Mouse (Mus musculus): ENCODE results near the gene Sectm1b.
"Not testable (repeated sequence)": the region's sequence is repeated elsewhere in the genome, so short reads cannot be mapped to it uniquely, and the experiment has no call there.

Gene Sectm1b

DNA sequence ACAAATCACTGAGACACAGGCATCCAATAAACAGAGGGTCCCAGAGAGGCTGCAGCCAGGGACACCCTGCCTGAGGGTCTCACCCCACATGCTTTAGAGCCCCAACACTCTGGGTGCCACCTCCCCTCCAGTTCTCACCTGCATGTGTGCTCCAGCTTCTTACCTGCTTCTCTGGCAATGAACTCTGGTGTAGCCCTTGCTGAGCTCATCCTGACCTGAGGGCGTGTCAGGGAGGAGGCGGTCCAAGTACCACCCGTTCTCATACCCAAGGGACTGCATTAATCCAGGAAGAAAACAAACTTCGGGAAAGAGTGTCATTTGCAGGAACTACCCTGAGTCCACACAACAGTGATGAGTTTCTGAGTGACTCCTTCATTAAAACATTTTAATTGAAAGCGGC lies at the start of gene Sectm1b:
Sectm1b (minus strand) TSS at position 191 of the 400 bp plus-strand sequence.
- peak; percentile 49 to 79 for DNase-seq

DNA sequence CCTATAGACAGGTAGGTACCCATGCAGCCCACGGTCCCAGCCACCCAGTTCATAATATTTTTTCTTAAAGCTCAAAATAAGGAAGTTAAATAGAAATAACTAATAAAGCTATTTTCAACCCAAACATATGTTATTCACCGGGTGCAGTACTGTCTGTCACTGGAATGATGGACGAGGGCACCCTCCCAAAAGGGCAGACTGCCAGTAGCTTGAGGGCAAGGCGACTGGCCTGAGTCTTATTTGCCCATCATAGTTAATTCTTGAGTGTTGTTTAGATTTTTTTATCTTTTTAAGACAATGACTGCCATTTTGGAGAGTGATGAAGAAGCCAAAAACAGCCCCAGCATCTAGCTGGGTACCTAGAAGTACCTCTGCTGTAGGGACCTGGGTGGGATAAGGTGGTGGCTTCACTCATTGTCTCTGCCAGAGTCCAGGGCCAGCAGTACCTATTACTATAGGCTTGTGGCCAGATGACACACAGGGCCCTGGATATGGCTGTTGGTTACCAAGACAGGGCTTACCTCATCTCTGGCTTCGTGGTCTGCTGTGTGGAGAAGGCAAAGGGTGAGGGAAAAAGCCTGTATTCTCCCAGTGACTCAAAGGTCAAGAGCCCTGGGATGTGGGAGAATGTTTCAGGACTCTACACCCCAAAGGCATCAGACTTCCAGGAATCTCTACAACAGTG lies 48.9 kb upstream of the Sectm1b start:
- DNase-seq: peak; percentile 51 to 64

DNA sequence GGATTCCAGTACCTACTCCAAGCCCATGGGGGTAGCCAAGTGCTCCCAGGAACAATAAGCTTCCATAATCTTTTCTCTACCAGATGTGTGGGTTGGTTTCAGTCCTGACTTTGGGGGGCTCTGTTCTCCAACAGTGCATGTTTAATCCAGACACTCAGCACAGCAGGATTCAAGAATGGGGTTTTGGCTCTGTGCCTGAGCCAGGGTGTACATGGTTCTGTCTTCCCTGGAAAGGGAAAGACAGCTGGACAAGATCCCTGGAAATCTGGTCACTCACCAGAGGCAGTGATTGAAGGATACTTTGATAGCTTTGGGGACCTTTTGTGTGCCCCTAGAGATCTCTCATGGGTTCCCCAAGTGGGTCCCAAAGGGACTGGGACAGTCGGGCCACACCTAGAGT lies 48.2 kb upstream of the Sectm1b start:
- no peak for DNase-seq

DNA sequence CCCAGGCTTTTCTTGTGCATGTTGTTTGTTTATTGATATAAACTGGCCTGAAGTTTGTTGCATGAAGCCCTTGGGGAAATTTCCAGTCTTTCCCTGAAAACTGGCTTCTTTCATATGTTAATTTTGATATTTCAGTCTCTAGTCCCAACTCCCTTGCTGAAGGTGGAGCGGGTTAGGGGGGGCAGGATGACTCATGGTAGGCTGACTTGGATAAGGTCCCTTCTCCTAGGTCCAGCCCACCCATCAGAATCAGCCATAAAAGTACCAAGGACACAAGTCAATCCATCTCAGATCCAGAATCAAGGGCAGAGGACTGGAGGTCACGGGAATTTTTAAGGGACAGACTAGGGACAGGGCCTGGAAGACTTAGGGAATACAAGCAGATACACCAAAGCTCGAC lies 47.7 kb upstream of the Sectm1b start:
- DNase-seq: no peak

DNA sequence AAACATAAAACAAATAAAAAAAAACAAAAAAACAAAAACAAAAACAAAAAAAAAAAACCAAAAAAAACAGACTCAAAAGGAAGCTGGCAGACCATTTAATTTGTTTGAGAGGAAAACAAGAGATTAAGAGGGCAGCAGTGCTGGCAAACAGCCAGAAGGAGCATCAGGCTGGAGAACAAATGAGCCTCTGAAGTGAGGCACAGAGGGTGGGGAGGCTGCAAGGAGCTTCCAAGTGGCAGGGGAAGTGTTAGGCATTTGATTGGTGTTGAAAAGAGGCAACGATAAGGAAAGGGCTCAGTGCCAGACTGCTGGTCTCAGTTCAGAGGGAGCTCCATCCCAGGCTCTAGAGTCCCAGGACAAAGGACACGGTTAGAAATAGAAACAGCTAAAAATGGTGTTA lies 46.6 kb upstream of the Sectm1b start:
- peak; percentile 82 to 84 for DNase-seq

DNA sequence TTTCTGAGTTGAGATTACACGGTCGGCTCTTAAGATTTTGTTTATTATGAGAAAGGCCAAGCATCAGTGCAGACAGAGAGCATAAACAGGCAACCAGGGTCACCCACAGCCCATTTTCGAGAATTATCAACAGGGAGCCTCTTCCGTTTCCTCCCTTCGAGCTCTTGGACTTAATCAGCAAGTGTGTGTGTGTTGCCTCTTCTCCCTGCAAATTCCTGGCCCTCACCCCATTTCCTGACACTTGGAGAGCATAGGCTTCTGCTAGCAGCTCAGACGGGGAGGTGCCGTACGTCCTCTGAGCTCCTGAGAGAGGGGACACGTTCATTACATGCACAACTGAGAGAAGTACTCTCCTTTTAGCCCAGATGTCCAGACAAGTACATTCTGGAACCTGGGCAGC lies 44.7 kb upstream of the Sectm1b start:
- DNase-seq: peak; percentile 51 to 64

DNA sequence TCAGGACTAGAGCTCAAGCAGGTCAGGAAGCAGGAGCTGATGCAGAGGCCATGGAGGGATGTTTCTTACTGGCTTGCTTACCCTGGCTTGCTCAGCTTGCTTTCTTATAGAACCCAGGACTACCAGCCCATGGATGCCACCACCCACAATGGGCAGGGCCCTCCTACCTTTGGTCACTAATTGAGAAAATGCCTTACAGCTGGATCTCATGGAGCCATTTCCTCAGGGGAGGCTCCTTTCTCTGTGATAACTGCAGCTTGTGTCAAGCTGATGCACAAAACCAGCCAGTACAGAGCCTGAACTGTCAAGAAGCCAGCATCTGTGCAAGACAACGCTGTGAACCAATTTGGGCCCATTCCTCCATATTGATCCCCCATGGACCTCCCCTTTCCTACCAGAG lies 43.9 kb upstream of the Sectm1b start:
- not testable (repeated sequence) for DNase-seq

DNA sequence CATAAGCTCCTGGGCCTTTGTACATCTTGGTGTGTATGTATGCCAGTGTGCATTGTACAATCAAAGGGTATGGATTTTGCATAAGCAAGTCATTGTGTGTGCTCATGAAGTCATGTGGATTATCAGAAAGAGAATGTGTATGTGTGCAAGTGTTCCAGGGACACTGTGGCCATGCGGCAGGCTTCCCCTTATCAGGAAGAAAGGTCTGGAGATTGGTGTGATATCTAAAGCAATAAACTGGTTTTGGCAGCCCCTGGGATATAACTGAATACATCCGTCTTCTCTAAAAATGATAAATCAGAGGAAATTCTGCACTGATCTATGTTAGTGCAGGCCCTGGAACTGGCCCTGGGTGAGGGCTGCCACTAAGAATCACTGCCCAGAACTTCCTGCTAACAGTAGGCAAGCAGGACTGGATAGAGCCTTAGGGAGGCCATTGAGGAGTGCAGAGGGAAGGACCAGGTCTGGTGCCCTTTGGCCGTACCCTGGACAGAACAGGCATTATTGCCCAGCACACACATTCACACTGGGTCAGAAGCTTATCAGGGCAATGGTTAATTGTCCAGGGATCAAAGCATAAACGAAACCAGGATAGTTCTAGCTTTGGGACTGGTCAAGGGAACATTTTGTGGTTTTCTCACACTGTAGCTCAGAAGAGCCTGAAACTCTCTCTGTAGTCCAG lies 37.9 kb upstream of the Sectm1b start:
- peak; percentile 42 to 76 for DNase-seq

DNA sequence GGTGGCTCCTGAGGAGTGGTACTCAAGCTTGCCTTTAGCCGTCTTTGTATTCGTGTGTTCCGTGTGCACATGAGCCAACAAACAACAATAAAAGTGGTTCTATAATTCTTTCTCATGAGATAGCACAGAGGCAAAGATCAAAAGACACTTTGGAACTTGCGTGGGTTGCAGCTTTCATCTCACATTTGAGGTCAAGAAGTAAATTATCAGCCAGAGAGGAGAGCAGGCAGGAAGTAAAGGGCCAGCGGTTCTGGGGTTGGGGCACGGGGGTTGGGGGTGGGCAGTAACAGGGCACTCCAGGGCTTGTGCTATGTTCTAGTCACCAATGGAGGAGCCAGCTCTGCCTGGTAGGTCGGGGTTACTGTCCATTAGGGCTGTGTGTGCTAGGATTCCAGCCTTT lies 37.3 kb upstream of the Sectm1b start:
- DNase-seq: peak; percentile 41 to 78

DNA sequence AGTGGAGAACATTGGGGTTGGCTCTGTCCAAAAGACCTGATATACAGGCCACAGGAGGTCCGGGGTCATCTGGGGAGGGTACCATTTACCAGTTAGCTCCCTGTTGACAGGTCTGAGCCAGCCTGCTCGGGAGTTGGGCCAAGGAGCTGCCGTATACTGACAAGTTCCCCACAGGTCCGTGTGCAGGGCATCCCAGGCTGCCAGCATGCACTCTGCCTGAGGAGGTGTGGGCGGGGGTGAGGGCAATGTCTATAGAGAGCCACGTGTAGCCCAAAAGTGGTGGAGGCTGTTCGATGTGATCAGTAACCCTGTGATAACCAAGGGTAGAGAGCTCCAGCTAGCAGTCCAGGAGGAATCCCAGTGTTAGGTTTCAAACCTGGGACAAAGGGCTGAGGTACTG lies 36.4 kb upstream of the Sectm1b start:
- DNase-seq: peak; percentile 43 to 83

DNA sequence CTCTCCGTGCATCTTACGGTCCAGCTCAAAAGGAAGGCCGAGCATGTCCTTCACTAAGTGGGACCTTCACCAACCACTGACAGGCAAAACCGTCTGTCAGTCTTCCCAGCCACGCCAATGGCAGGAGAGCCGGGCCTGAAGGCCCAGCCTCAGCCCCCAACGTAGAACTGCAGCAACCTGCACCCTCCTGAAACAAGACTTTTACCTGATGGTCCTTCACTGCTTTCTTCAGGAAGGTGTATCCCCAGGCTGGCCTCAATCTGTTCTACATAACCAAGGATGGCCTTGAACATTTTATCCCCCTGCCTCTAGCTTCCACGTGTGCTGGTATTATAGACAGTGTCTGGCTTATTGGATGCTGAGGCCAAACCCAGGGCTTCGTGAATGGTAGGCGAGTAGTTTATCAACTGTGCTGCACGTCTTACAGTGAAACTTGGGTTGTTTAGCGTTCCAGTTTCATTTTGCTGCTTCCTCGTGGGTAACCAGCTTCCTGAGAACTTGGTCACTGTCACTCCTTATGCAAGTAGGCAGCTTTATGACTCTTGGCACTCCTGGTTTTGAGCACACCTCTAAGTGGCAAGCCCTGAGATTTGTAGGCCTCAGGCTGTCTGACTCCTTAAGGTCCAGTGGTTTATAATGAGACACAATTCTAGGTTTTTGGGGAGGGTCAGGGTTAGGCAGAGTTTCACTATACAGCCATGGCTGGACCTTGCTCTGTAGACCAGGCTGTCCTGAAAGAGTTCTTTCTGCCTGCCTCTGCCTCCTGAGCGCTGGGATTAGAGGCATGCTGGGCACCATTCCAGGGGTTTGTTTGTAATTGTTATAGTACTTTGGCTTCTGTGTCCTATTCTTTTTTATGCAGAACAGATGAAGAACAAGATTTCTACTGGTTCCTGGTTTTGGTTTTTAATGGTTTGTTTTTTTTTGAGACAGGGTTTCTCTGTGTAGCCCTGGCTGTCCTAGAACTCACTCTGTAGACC lies 29.5 kb upstream of the Sectm1b start:
- DNase-seq: peak; percentile 37 to 44

DNA sequence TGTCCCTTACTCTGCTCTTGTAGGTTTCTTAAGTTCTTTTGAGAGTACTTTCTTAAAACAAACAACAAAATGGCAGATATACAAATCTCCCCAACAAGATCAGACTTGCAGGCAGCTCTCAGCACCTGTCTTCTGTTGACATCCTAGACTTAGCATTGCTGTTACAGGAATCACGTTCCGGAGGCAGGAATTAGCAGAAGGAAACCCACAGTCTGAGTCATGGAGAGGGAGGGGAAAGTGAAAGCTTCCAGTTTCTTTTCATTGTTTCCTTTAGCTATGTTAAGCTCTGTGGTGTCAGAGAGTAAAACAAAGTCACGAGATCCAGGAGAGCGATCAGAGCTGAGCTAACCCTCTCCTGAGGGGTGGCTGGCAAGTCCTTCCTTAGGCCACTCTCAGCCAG lies 27.6 kb upstream of the Sectm1b start:
- no peak for DNase-seq

DNA sequence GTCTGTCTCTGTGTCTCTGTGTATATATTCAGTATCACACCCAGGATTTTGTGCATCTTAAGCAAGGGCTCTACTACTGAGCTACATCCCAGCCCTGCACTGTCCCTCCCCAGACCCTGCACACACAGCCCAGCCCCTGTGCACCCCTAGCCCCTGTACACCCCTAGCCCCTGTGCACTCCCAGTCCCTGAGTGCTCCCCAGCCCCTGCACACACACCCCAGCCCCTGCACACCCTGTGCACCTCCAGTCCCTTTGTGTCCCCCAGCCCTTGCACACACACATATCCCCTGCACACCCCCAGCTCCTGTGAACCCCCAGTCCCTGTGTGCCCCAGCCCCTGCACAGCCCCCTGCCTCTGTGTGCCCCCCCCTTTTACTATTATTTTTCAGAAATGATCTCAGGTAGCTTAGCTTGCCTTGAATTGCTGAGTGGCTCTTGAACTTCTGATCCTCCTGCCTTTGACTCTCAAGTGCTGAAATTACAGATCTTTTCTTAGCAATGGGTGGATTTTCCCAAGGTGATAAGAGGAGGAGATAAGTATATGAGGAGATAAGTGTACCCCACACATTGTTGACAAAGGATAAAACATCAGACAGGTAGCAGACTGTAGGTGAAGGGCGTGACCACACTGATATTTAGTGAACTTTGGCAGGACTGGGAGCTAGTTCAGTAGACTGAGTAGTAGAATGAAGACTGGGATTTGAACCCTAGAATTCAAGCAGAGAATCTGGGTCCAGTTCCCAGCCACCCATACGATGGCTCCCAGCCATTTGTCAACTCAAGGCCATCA lies 26.6 kb upstream of the Sectm1b start:
- DNase-seq: peak in 1 of 2 experiments; percentile 29

DNA sequence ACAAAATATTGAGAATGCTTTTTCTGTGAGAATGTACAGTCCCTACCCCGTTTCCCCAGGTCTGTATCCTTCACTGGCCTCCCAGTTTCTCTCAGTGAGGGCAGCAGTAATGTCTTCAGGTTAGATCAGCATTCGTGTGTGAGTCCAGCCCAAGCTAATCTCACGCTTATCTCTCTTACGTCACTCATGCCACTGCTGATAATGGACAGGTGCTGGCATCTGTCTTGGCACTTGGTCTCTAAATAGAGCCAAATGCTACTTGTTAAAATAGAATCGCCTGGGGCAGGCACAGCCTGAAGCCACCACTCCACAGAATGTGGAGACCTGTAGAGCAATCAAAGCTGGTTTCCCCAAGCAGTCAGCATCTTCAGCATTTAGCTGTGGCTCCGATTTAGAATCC lies 25.6 kb upstream of the Sectm1b start:
- DNase-seq: peak in 1 of 2 experiments; percentile 16

DNA sequence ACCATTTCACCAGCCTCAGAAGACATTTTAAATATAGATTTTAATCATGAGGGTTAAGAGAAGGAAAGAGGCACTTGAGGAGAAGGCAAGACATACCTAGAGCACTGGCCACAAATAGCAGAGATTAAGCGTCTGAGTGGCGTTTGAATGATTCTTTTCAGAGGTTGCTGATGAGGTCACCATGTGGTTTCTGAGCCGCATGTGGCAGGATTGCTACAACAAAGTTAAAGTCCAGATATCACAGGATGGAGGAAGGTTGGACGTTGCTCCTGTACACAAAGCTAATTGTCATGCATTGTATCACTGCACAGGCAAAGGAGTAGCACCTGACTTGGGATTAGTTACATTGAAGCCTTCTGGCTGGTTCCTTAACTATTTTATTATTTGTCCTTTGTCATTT lies 22.9 kb upstream of the Sectm1b start:
- peak; percentile 28 to 54 for DNase-seq

DNA sequence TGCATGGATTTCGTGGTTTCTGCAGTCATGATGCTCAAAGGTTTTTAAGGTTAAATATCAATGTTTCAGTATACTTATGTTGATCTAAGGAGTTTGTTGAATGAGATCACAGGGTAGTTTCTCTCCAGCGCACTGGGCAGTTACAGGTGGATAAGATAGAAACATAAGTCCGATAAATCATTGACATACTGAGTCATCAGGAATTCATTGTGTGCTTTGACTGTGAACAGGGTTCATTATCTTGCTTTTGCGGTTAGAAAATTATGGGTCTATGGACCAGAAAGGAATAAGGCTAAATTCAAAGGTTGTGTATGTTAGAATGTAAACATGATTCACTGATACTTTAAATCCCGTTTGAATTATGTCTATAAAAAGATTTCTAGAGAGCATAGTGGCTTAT lies 21.8 kb upstream of the Sectm1b start:
- DNase-seq: peak in 1 of 2 experiments; percentile 29

DNA sequence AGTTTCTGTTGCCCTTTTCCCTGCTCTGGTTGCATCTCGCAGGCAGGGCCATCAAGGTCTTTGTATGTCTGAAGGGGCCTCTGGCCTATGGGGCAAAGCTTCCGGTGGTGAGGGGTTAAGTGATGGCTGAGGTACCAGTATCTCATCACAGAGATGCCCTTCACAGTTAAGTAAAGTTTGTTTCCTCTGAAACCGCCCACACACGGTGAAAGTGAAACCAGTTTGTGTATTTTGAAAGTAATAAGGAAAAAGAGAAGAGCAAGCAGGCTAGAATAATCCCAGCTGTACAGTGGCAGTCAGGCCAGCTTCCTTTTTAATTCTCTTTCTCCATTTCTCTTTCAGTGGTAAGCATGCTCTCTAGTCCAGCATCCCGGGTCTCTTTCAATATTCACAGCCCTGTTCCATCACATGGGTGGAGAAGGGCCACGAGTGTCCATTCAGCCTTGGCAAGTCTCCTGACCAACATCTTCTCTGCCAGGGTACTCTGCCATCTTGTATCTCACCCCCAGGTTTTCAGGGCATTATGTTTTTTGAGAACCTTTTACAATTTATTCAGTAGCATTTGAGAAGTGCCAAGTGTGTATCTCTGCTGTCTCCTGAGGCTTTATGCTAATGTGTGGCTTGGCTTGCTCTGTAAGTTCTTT lies 19.6 kb upstream of the Sectm1b start:
- DNase-seq: peak in 1 of 2 experiments; percentile 29

DNA sequence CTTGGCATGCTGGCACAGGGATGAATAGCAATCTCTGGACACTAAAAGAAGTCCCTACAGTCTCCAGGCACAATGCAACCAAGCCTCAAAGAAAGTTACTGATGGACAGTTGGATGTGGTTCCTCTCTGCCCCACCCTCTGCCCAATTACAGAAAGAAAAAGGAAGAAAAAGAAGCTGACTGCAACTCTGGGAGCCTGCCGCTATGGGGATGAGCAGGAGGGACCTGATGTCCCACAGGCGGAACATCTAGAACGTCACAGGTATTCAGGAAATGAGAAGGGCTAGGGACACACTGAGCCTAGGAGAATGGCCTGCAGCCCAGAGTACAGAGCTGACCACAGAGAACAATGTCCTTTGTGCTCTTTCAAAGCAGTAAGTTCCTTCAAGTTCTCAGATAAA lies 18.9 kb upstream of the Sectm1b start:
- DNase-seq: peak in 1 of 2 experiments; percentile 11

DNA sequence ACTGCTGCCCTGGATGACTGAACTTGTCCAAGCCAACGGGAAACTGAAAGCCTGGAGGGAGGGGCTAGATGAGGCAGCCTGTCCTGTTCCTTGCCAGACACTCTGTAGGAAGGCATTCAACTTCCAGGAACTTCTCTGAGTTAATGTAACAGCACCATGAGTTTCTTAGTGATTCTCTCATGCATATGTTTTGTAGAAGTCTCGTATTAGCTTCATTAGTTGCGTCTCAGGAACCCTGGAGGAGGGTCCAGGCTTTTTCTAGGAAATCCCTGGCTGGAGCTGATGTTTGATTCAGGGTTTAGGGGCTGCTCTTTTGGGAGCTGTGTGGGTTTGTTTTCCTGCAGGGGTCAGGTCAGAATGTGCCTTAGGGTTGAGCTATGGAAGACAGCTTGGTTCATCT lies 17.8 kb upstream of the Sectm1b start, which contains the start of gene Sectm1a:
Sectm1a (minus strand) TSS at position 101 of the 400 bp plus-strand sequence.
- DNase-seq: peak in 1 of 2 experiments; percentile 38

DNA sequence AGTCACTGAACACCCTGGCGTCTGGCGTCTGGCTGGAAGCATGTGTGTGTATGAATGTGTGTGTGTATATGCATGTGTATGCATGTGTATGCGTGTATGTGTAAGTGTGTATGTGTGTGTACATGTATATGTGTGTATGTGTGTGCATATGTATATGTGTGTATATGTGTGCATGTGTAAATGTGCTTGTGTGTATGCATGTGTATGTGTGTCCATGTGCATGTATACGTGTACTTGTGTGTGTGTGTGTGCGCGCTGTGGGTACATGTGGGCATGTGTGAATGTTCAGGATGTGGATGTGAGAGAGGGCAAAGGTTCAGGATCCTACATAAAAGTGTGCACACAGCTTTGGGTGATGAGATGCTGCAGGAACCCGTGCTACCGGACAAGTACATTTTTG lies 17.0 kb upstream of the Sectm1b start:
- DNase-seq: no peak

DNA sequence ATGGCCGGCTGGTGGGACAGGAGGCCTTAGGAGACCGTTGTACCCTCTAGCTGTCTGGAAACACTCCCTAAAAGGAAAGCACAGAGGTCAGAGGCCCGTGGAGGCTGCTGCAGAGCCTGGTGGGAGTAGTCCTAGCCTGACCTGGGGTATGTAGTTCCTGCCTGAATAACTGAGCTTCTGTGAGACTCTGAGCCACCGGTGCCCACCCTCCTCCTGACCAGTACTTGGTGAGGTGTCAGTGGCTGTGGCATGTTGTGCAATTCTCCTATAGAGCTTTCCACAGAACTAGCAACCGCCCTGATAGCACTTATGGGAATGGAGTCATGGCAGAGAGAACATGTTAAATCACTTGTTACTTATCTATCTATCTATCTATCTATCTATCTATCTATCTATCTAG lies 12.3 kb upstream of the Sectm1b start:
- DNase-seq: peak in 1 of 2 experiments; percentile 15

DNA sequence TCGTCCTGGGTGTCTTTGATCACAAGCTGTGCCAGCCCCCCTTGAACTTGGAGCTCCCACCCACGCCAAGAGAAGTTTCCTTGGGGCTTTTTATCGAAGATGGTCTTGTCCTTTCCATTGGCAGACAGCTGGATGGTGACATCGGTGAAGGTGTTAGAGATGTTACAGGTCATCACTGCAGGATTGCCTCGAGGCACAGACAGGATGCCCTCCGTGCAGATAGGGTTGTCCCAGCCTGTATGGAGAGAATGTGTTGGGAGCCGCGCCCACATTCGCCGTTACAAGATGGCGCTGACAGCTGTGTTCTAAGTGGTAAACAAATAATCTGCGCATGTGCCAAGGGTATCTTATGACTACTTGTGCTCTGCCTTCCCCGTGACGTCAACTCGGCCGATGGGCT lies 6.3 kb upstream of the Sectm1b start:
- DNase-seq: not testable (repeated sequence)
